Mouse (Mus musculus) lung, embryonic 15.5 days (tissue): ENCODE measurements around the gene Dyrk1a. TPM values are rescaled to one million over a fixed set of nuclear protein-coding genes. Genes with fewer than 3 reads are reported as not detected.

ENCODE experiments used
- ATAC-seq: fragments of 200-750 bp; cut with Nextera tagmentation; 2 replicates; pipeline ENCODE4 v1.8.0; 2017; ENCODE audit warnings: moderate number of reproducible peaks, borderline replicate concordance; ENCODE audit not compliant: low FRiP score, low TSS enrichment; ENCODE audit errors: extremely low read depth
- H3K27ac ChIP-seq: fragments of 300-500 bp; sonication (generic); 2 replicates; pipeline ENCODE4 v1.5.1; 2015; ENCODE audit warnings: moderate library complexity, mild to moderate bottlenecking, inconsistent platforms
- H3K27me3 ChIP-seq: fragments of 300-500 bp; sonication (generic); 2 replicates; pipeline ENCODE4 v1.6.1; 2015; ENCODE audit warnings: inconsistent platforms
- H3K36me3 ChIP-seq: fragments of 300-500 bp; sonication (generic); 2 replicates; pipeline ENCODE4 v1.6.1; 2015; ENCODE audit warnings: inconsistent platforms
- H3K4me1 ChIP-seq: fragments of 300-500 bp; sonication (generic); 2 replicates; pipeline ENCODE4 v1.6.1; 2015; ENCODE audit warnings: inconsistent platforms
- H3K4me2 ChIP-seq: fragments of 300-500 bp; sonication (generic); 2 replicates; pipeline ENCODE4 v1.6.1; 2015; ENCODE audit warnings: inconsistent platforms, mild to moderate bottlenecking, moderate library complexity
- H3K4me3 ChIP-seq: fragments of 300-500 bp; sonication (generic); 2 replicates; pipeline ENCODE4 v1.5.1; 2015; ENCODE audit warnings: mild to moderate bottlenecking, inconsistent platforms
- H3K9ac ChIP-seq: fragments of 300-500 bp; sonication (generic); 2 replicates; pipeline ENCODE4 v1.6.1; 2015; ENCODE audit warnings: inconsistent platforms
- H3K9me3 ChIP-seq: fragments of 300-500 bp; sonication (generic); 2 replicates; pipeline ENCODE4 v1.6.1; 2016; ENCODE audit warnings: inconsistent platforms
- WGBS: fragments of 180-500 bp; shearing (Covaris S2); methylation state at CpG from one replicate; pipeline ENCODE4 v1.1.7; 2015; 5-methylcytosine and 5-hydroxymethylcytosine counted together
- polyA plus RNA-seq: library from polyadenylated mRNA; unstranded; fragments of >200 nt; fragmentation: Nextera tagmentation; extraction: Ambion mirVana; gene quantifications from 2 replicates; pipeline ENCODE4 v1.2.1, GENCODE M21; 2015

The Dyrk1a gene
- polyA plus RNA-seq, 1 experiment from 2014 or later, result 8.0 TPM

- Histone ChIP-seq H3K4me1 (peaks cover 19% of the 10 kb centered on the region), H3K9ac (no peak overlapping the region), H3K4me3 (no peak overlapping the region), H3K27me3 (no peaks in the 10 kb centered on the region), H3K4me2 (no peak overlapping the region), H3K27ac (peak overlapping the region; percentile 59), H3K36me3 (no peaks in the 10 kb centered on the region), H3K9me3 (no peaks in the 10 kb centered on the region)
- WGBS, result 50% methylated on average over 5 of the region's 5 CpGs
- no peak for ATAC-seq
Observed at GRCm38 (mm10) chr16:94560618-94561017, 9.2 kb upstream of the Dyrk1a start.

GRCm38 (mm10) chr16:94566124-94566523 is 3.7 kb upstream of the Dyrk1a start:
- WGBS, result 16% methylated on average over 8 of the region's 8 CpGs
- no peak overlapping the region for H3K4me3 ChIP-seq
- no peak for ATAC-seq
- H3K4me2 ChIP-seq, result no peak overlapping the region
- H3K27ac ChIP-seq, result no peak overlapping the region
- H3K27me3 ChIP-seq, result no peaks in the 10 kb centered on the region
- H3K36me3 ChIP-seq, result no peaks in the 10 kb centered on the region
- H3K9me3 ChIP-seq, result no peaks in the 10 kb centered on the region
- H3K4me1 ChIP-seq, result peaks cover 15% of the 10 kb centered on the region
- no peak overlapping the region for H3K9ac ChIP-seq

- no peak overlapping the region for H3K4me3 ChIP-seq
- no peak for ATAC-seq
- H3K9ac ChIP-seq, result no peak overlapping the region
- no peak overlapping the region for H3K27ac ChIP-seq
- H3K9me3 ChIP-seq, result no peaks in the 10 kb centered on the region
- no peak overlapping the region for H3K4me2 ChIP-seq
- 75% methylated on average over 11 of the region's 11 CpGs for WGBS
- H3K27me3 ChIP-seq, result no peaks in the 10 kb centered on the region
- peaks cover 22% of the 10 kb centered on the region for H3K4me1 ChIP-seq
- no peaks in the 10 kb centered on the region for H3K36me3 ChIP-seq
Observed at GRCm38 (mm10) chr16:94566834-94567585, 2.8 kb upstream of the Dyrk1a start.

GRCm38 (mm10) chr16:94567751-94568150 is 2.1 kb upstream of the Dyrk1a start:
- Histone ChIP-seq H3K27ac (peak overlapping the region; percentile 44; the same call in 1 of the 2 replicates), H3K9me3 (no peaks in the 10 kb centered on the region), H3K4me1 (peaks cover 28% of the 10 kb centered on the region), H3K9ac (no peak overlapping the region), H3K36me3 (no peaks in the 10 kb centered on the region), H3K4me2 (no peak overlapping the region; the same call in 1 of the 2 replicates), H3K4me3 (no peak overlapping the region), H3K27me3 (no peaks in the 10 kb centered on the region)
- 26% methylated on average over 5 of the region's 5 CpGs for WGBS
- ATAC-seq, result no peak

- WGBS, result 1% methylated on average over 27 of the region's 53 CpGs
- ATAC-seq, result peak; percentile 87
- peak overlapping the region; percentile 100 for H3K27ac ChIP-seq
- H3K9me3 ChIP-seq, result no peaks in the 10 kb centered on the region
- H3K36me3 ChIP-seq, result no peaks in the 10 kb centered on the region
- peak overlapping the region; percentile 62 for H3K4me2 ChIP-seq
- H3K4me3 ChIP-seq, result peak overlapping the region; percentile 95
- H3K4me1 ChIP-seq, result peaks cover 34% of the 10 kb centered on the region
- H3K27me3 ChIP-seq, result no peaks in the 10 kb centered on the region
- H3K9ac ChIP-seq, result peak overlapping the region; percentile 77
Observed at GRCm38 (mm10) chr16:94568335-94569228, 1.2 kb upstream of the Dyrk1a start.

GRCm38 (mm10) chr16:94570361-94571041 is 691 bp downstream of the Dyrk1a start:
- H3K27ac ChIP-seq, result peak overlapping the region; percentile 100
- H3K27me3 ChIP-seq, result no peaks in the 10 kb centered on the region
- peak overlapping the region; percentile 70 for H3K4me2 ChIP-seq
- peak; percentile 33; the same call in 1 of the 2 replicates for ATAC-seq
- H3K36me3 ChIP-seq, result no peaks in the 10 kb centered on the region
- no peaks in the 10 kb centered on the region for H3K9me3 ChIP-seq
- H3K4me3 ChIP-seq, result peak overlapping the region; percentile 95
- H3K4me1 ChIP-seq, result peaks cover 46% of the 10 kb centered on the region
- peak overlapping the region; percentile 100 for H3K9ac ChIP-seq
- under 1% methylated on average over 63 of the region's 88 CpGs for WGBS

- no peak for ATAC-seq
- Histone ChIP-seq H3K4me3 (peak overlapping the region; percentile 95), H3K27me3 (no peaks in the 10 kb centered on the region), H3K9ac (peak overlapping the region; percentile 100), H3K4me2 (peak overlapping the region; percentile 70), H3K9me3 (no peaks in the 10 kb centered on the region), H3K36me3 (no peaks in the 10 kb centered on the region), H3K27ac (peak overlapping the region; percentile 100), H3K4me1 (peaks cover 53% of the 10 kb centered on the region)
- WGBS, result 18% methylated on average over 10 of the region's 10 CpGs
Observed at GRCm38 (mm10) chr16:94571111-94571993, 1.5 kb downstream of the Dyrk1a start.

- no peak for ATAC-seq
- no peaks in the 10 kb centered on the region for H3K36me3 ChIP-seq
- H3K9ac ChIP-seq, result no peak overlapping the region
- no peak overlapping the region for H3K27ac ChIP-seq
- no peaks in the 10 kb centered on the region for H3K27me3 ChIP-seq
- no peaks in the 10 kb centered on the region for H3K9me3 ChIP-seq
- peaks cover 54% of the 10 kb centered on the region for H3K4me1 ChIP-seq
- H3K4me3 ChIP-seq, result no peak overlapping the region
- WGBS, result 29% methylated on average over 2 of the region's 2 CpGs
- H3K4me2 ChIP-seq, result peak overlapping the region; percentile 31
Observed at GRCm38 (mm10) chr16:94572422-94572821, 2.6 kb downstream of the Dyrk1a start.

- Histone ChIP-seq H3K4me2 (no peak overlapping the region), H3K36me3 (no peaks in the 10 kb centered on the region), H3K9me3 (no peaks in the 10 kb centered on the region), H3K4me3 (no peak overlapping the region), H3K9ac (no peak overlapping the region), H3K27ac (no peak overlapping the region), H3K27me3 (no peaks in the 10 kb centered on the region), H3K4me1 (peaks cover 50% of the 10 kb centered on the region)
- ATAC-seq, result no peak
- 70% methylated on average over 3 of the region's 3 CpGs for WGBS
Observed at GRCm38 (mm10) chr16:94574025-94574717, 4.4 kb downstream of the Dyrk1a start.

GRCm38 (mm10) chr16:94574718-94575094 is 4.9 kb downstream of the Dyrk1a start:
- no peaks in the 10 kb centered on the region for H3K27me3 ChIP-seq
- no peak overlapping the region for H3K9ac ChIP-seq
- no peak overlapping the region for H3K4me2 ChIP-seq
- no peak for ATAC-seq
- no peaks in the 10 kb centered on the region for H3K9me3 ChIP-seq
- H3K27ac ChIP-seq, result no peak overlapping the region
- no peak overlapping the region for H3K4me3 ChIP-seq
- no peaks in the 10 kb centered on the region for H3K36me3 ChIP-seq
- H3K4me1 ChIP-seq, result peaks cover 53% of the 10 kb centered on the region
